Mouse (Mus musculus): Measurements from ENCODE around the gene Rbm34. TPM values are rescaled to one million over a fixed set of nuclear protein-coding genes. Genes with fewer than 3 reads are reported as not detected.

Gene Rbm34
- polyA plus RNA-seq, 1 experiment from 2014 or later = 10.8 TPM

- DNase-seq (no peak), ATAC-seq (no peak)
- Histone ChIP-seq H3K27ac (ENCODE audit: low read depth) (no peak overlapping the region), H3K36me3 (replicated peaks; ENCODE audit: insufficient read depth, low read length) (peaks cover 43% of the 10 kb centered on the region), H3K4me1 (ENCODE audit: insufficient read depth) (peaks cover 10% of the 10 kb centered on the region), H3K4me3 (ENCODE audit: low read depth, low read length) (no peak overlapping the region), H3K27me3 (ENCODE audit: insufficient read depth, low read length) (no peaks in the 10 kb centered on the region), H3K4me2 (ENCODE audit: low read depth, low read length) (no peak overlapping the region), H3K9ac (replicated peaks) (no peak overlapping the region), H3K9me3 (ENCODE audit: low read length) (no peaks in the 10 kb centered on the region)
- TF ChIP-seq EP300 (IDR thresholded peaks at IDR 0.05; ENCODE audit: low read depth) = no peak
- no peak for TF ChIP-seq CTCF (IDR thresholded peaks at IDR 0.05; ENCODE audit: low read depth)
- 86% methylated on average over 6 of the region's 6 CpGs for WGBS (ENCODE audit: insufficient replicate concordance)
These were observed 2.8 kb downstream of the Rbm34 start for GRCm38 (mm10) chr8:126968107-126968506.

DNA sequence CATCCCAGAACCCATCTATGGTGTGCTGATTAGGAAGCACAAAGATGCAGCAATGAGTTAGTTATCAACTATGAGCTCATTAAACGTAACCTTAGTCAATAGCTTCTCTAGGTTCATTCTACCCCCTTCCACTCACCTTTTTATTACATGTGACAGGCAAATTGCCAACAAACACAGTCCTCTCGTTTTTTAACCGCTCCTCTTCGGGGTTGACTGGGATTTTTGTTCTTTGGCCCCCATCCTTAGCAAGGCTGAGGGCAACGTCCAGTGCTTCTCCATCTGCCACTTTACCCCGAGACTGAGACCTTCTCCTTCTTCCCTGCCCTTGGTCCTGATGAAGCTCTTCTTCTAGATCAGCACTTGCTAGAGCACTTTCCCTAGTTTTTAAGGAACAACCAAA lies 5.6 kb downstream of the Rbm34 start:
- H3K9me3 ChIP-seq (ENCODE audit: low read length) = no peaks in the 10 kb centered on the region
- DNase-seq (no peak), ATAC-seq (0 out of 2 replicates have a peak, but pooled peaks have one; percentile 41)
- WGBS (ENCODE audit: insufficient replicate concordance) = 69% methylated on average over 6 of the region's 6 CpGs
- TF ChIP-seq CTCF (IDR thresholded peaks at IDR 0.05; ENCODE audit: low read depth) = no peak
- no peak for TF ChIP-seq EP300 (IDR thresholded peaks at IDR 0.05; ENCODE audit: low read depth)
- no peak overlapping the region for H3K4me3 ChIP-seq (ENCODE audit: low read depth, low read length)
- no peak overlapping the region for H3K27ac ChIP-seq (ENCODE audit: low read depth)
- no peak overlapping the region for H3K9ac ChIP-seq (replicated peaks)
- H3K4me1 ChIP-seq (ENCODE audit: insufficient read depth) = peaks cover 3% of the 10 kb centered on the region
- peaks cover 61% of the 10 kb centered on the region for H3K36me3 ChIP-seq (replicated peaks; ENCODE audit: insufficient read depth, low read length)
- H3K27me3 ChIP-seq (ENCODE audit: insufficient read depth, low read length) = no peaks in the 10 kb centered on the region
- no peak overlapping the region for H3K4me2 ChIP-seq (ENCODE audit: low read depth, low read length)

DNA sequence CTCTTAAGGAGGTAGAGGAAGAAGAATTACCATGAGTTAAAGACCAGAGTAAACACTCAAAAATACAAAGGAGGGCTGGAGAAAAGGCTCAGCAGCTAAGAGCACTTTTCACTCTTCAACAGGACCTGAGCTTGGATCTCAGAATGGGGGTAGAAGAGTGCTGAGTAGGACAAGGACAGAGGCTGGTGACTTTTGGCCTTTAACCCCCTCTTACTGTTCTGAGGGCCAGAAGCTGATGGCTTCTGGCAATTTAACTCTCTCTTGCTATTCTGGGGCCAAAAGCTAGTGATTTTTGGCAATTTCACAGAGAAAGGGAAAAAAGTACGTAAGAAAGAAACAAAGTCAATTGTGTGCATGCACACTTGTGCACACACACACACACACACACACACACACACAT lies 8.0 kb downstream of the Rbm34 start:
- no peaks in the 10 kb centered on the region for H3K27me3 ChIP-seq (ENCODE audit: insufficient read depth, low read length)
- TF ChIP-seq CTCF (IDR thresholded peaks at IDR 0.05; ENCODE audit: low read depth) = no peak
- no peak for TF ChIP-seq EP300 (IDR thresholded peaks at IDR 0.05; ENCODE audit: low read depth)
- ATAC-seq (no peak), DNase-seq (no peak)
- 100% methylated on average over 1 of the region's 1 CpGs for WGBS (ENCODE audit: insufficient replicate concordance)
- no peak overlapping the region for H3K4me2 ChIP-seq (ENCODE audit: low read depth, low read length)
- H3K4me3 ChIP-seq (ENCODE audit: low read depth, low read length) = no peak overlapping the region
- peaks cover 52% of the 10 kb centered on the region for H3K36me3 ChIP-seq (replicated peaks; ENCODE audit: insufficient read depth, low read length)
- H3K27ac ChIP-seq (ENCODE audit: low read depth) = no peak overlapping the region
- no peaks in the 10 kb centered on the region for H3K9me3 ChIP-seq (ENCODE audit: low read length)
- H3K4me1 ChIP-seq (ENCODE audit: insufficient read depth) = no peaks in the 10 kb centered on the region
- H3K9ac ChIP-seq (replicated peaks) = no peak overlapping the region

DNA sequence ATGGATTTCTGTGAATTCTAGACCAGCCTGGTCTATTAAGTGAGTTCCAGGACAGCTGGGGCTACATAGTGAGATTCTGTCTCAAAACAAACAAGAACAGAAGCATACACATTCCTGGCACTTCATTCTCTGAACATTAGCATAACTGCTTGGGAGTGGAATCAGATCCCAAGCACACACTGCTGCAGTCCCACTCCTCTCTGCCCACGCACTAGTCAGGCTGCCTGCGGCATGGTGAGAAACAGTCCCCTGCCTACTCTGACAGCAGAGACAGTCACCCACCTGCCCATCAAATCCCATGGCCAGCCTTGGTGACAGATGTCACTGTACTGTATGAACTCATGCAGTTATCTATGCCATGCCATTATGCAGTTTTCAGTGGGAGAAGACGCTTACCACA lies 9.4 kb downstream of the Rbm34 start:
- no peak for TF ChIP-seq CTCF (IDR thresholded peaks at IDR 0.05; ENCODE audit: low read depth)
- no peak for TF ChIP-seq EP300 (IDR thresholded peaks at IDR 0.05; ENCODE audit: low read depth)
- Histone ChIP-seq H3K4me2 (ENCODE audit: low read depth, low read length) (no peak overlapping the region), H3K4me3 (ENCODE audit: low read depth, low read length) (no peak overlapping the region), H3K4me1 (ENCODE audit: insufficient read depth) (no peaks in the 10 kb centered on the region), H3K9ac (replicated peaks) (no peak overlapping the region), H3K27ac (ENCODE audit: low read depth) (no peak overlapping the region), H3K9me3 (ENCODE audit: low read length) (no peaks in the 10 kb centered on the region), H3K36me3 (replicated peaks; ENCODE audit: insufficient read depth, low read length) (peaks cover 62% of the 10 kb centered on the region), H3K27me3 (ENCODE audit: insufficient read depth, low read length) (no peaks in the 10 kb centered on the region)
- no peak for DNase-seq
- no peak for ATAC-seq
- WGBS (ENCODE audit: insufficient replicate concordance) = 89% methylated on average over 3 of the region's 3 CpGs

DNA sequence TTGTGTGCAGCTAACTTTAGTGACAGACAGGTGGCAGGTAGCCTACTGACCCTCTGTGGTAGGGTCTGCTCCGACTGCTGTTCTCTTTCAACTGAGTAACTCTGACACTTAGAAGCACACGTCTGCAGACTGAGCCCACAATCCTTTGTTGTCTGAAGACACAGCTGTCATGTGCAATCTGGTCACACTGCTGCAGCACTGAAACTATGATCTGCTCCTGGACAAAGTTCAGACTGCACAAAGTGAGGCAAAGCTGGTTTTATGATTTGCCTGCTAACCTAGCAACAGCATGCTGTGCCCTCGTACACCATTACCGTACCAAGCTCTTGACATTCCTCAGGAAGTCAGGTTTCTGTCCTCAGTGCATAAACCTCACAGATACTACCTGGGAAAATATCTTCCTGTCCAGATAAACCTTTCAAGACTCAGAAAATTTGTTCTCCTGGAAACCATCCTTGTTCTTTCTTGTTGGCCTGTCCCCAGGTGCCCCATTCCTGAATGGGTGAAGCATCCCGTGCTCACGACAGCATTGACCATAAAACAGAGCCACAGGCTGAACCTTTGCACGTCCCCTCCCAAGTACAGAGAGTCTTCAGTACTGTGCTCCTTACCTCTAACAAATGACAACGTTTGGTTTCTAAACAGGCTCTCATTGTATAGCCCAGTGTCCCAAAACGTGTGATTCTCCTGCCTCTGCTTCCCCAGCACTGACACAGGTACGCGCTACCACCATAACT lies 18.8 kb downstream of the Rbm34 start:
- Histone ChIP-seq H3K4me2 (ENCODE audit: low read depth, low read length) (no peak overlapping the region), H3K4me1 (ENCODE audit: insufficient read depth) (no peaks in the 10 kb centered on the region), H3K27ac (ENCODE audit: low read depth) (no peak overlapping the region), H3K27me3 (ENCODE audit: insufficient read depth, low read length) (no peaks in the 10 kb centered on the region), H3K9me3 (ENCODE audit: low read length) (no peaks in the 10 kb centered on the region), H3K9ac (replicated peaks) (no peak overlapping the region), H3K4me3 (ENCODE audit: low read depth, low read length) (no peak overlapping the region), H3K36me3 (replicated peaks; ENCODE audit: insufficient read depth, low read length) (peaks cover 42% of the 10 kb centered on the region)
- WGBS (ENCODE audit: insufficient replicate concordance) = 86% methylated on average over 11 of the region's 11 CpGs
- ATAC-seq (no peak), DNase-seq (no peak)
- TF ChIP-seq CTCF (IDR thresholded peaks at IDR 0.05; ENCODE audit: low read depth) (no peak), EP300 (IDR thresholded peaks at IDR 0.05; ENCODE audit: low read depth) (no peak)

GRCm38 (mm10) chr8:126949527-126949926 lies 21.3 kb downstream of the Rbm34 start:
- TF ChIP-seq CTCF (IDR thresholded peaks at IDR 0.05; ENCODE audit: low read depth) (peak; percentile 33), EP300 (IDR thresholded peaks at IDR 0.05; ENCODE audit: low read depth) (no peak)
- WGBS (ENCODE audit: insufficient replicate concordance) = 77% methylated on average over 2 of the region's 2 CpGs
- H3K9ac ChIP-seq (replicated peaks) = no peak overlapping the region
- no peak overlapping the region for H3K4me3 ChIP-seq (ENCODE audit: low read depth, low read length)
- H3K4me1 ChIP-seq (ENCODE audit: insufficient read depth) = peaks cover 6% of the 10 kb centered on the region; the same call in 1 of the 2 replicates
- ATAC-seq (no peak), DNase-seq (no peak)
- no peak overlapping the region for H3K4me2 ChIP-seq (ENCODE audit: low read depth, low read length)
- no peaks in the 10 kb centered on the region for H3K9me3 ChIP-seq (ENCODE audit: low read length)
- H3K27me3 ChIP-seq (ENCODE audit: insufficient read depth, low read length) = no peaks in the 10 kb centered on the region
- peaks cover 32% of the 10 kb centered on the region for H3K36me3 ChIP-seq (replicated peaks; ENCODE audit: insufficient read depth, low read length)
- no peak overlapping the region for H3K27ac ChIP-seq (ENCODE audit: low read depth)

All from liver, postnatal 0 days (tissue).